Mouse (Mus musculus) myocyte (in vitro differentiated cells): ENCODE measurements around the gene Ankrd7.

Experiments used
- POLR2A ChIP-seq: IDR thresholded peaks from one replicate; pipeline ENCODE4 v1.6.1; 2011; ENCODE audit warnings: low read depth, mild to moderate bottlenecking, control low read depth, moderate library complexity; ENCODE audit not compliant: insufficient read length
- POLR2AphosphoS2 ChIP-seq: IDR thresholded peaks from one replicate; pipeline ENCODE4 v1.6.1; 2011; ENCODE audit warnings: low read depth, control low read depth; ENCODE audit not compliant: insufficient read length

- TF ChIP-seq POLR2AphosphoS2: no peak
- no peak for TF ChIP-seq POLR2A
These were observed 49.9 kb downstream of the Ankrd7 start for GRCm38 (mm10) chr6:18916021-18916420.
